Comparison of ENCODE assay signal across 31 mouse cellular contexts in the genomic region with DNA sequence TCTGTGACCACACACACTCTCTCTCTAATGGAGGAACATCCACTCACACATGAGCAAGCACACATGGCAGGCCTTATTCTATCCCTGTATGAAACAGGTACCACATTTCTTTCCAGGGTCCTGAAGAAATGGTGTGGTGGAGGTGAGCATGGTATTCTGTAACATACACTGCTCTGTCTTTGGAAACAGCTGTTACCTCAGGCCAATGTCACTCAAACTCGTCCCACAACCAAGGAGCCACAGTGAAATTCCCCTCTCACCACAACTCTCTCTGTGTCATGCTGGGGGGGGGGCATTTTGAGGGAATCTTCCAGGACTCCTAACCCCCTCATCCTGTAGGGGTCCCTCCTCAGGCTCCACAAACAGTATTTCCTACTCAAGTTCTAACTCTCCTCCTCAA. TPM values are rescaled to one million over a fixed set of nuclear protein-coding genes. Genes with fewer than 3 reads are reported as not detected.
"Had no signal": no experiment of that assay in that cellular context is flagged by ENCODE, and none has a peak within 500 bp of the region (broad histone marks: within the 10 kb centered on the region; RNA-seq: fewer than 3 reads in every experiment).

No protein-coding gene starts in this region.

- H3K27ac ChIP-seq: embryonic facial prominence, embryonic 10.5 days; embryonic facial prominence, embryonic 12.5 days; embryonic facial prominence, embryonic 13.5 days; embryonic facial prominence, embryonic 15.5 days; forebrain, embryonic 10.5 days; forebrain, embryonic 12.5 days; forebrain, embryonic 13.5 days; forebrain, embryonic 15.5 days; gastrocnemius, adult 2 months; heart, adult 2 months had no signal

- H3K9ac ChIP-seq: embryonic facial prominence, embryonic 12.5 days; embryonic facial prominence, embryonic 13.5 days; embryonic facial prominence, embryonic 15.5 days; forebrain, embryonic 12.5 days; forebrain, embryonic 13.5 days; forebrain, embryonic 15.5 days; forebrain, postnatal 0 days had no signal

- H3K4me3 ChIP-seq: embryonic facial prominence, embryonic 10.5 days; embryonic facial prominence, embryonic 12.5 days; embryonic facial prominence, embryonic 13.5 days; embryonic facial prominence, embryonic 15.5 days; erythroblast, embryonic 14.5 days; forebrain, embryonic 10.5 days; forebrain, embryonic 12.5 days; forebrain, embryonic 13.5 days; forebrain, embryonic 15.5 days; gastrocnemius, adult 2 months; heart, adult 2 months had no signal

- H3K4me1 ChIP-seq: embryonic facial prominence, embryonic 10.5 days; embryonic facial prominence, embryonic 12.5 days; embryonic facial prominence, embryonic 13.5 days; embryonic facial prominence, embryonic 15.5 days; forebrain, embryonic 10.5 days; forebrain, embryonic 12.5 days; forebrain, embryonic 13.5 days; forebrain, embryonic 15.5 days had no signal

- H3K4me2 ChIP-seq: embryonic facial prominence, embryonic 12.5 days; embryonic facial prominence, embryonic 13.5 days; embryonic facial prominence, embryonic 15.5 days; forebrain, embryonic 12.5 days; forebrain, embryonic 13.5 days; forebrain, embryonic 15.5 days had no signal

- ATAC-seq: forebrain, embryonic 13.5 days; forebrain, embryonic 14.5 days; forebrain, embryonic 15.5 days; forebrain, embryonic 16.5 days; forebrain, postnatal 0 days had no signal

- H3K9me3 ChIP-seq: embryonic facial prominence, embryonic 10.5 days; embryonic facial prominence, embryonic 12.5 days; embryonic facial prominence, embryonic 13.5 days; embryonic facial prominence, embryonic 15.5 days; forebrain, embryonic 10.5 days; forebrain, embryonic 12.5 days; forebrain, embryonic 13.5 days; forebrain, embryonic 15.5 days had no signal

- H3K27me3 ChIP-seq: embryonic facial prominence, embryonic 12.5 days; embryonic facial prominence, embryonic 13.5 days; embryonic facial prominence, embryonic 15.5 days; forebrain, embryonic 12.5 days; forebrain, embryonic 13.5 days; forebrain, embryonic 15.5 days had no signal

- DNase-seq: cerebellum, adult 9-10 months; cerebellum, adult 9-11 months; cerebellum, postnatal 10 days; cerebellum, postnatal 14 days; cerebellum, postnatal 25 days; cerebellum, postnatal 36 days; embryo, embryonic 11 days; forebrain, postnatal 0 days; gastrocnemius, adult 2 months; gastrocnemius, postnatal 10 days; gastrocnemius, postnatal 14 days; gastrocnemius, postnatal 25 days; gastrocnemius, postnatal 36 days; heart, adult 11 months; heart, adult 18-20 months; heart, adult 2 months had no signal

RNA-seq across cellular contexts. Expression of a gene that starts 15.3 kb away (rescaled TPM):
- polyA plus RNA-seq: erythroblast, embryonic 14.5 days had no signal

RNA-seq across cellular contexts. Expression of a gene that starts 36.6 kb away (rescaled TPM):
- total RNA-seq: common myeloid progenitor, adult 5-6 weeks; gastrocnemius, adult 18-20 months; gastrocnemius, adult 2 months; gastrocnemius, adult 8-10 months; gastrocnemius, postnatal 25 days; gastrocnemius, postnatal 36 days; heart, adult 18-20 months; heart, adult 2 months had no signal
- polyA plus RNA-seq: embryonic facial prominence, embryonic 12.5 days; erythroblast, embryonic 14.5 days; forebrain, embryonic 11.5 days had no signal

RNA-seq across cellular contexts. Expression of a gene that starts 47.9 kb away (rescaled TPM):
- total RNA-seq: forebrain, postnatal 0 days had no signal
- polyA plus RNA-seq: erythroblast, embryonic 14.5 days had no signal
